Mouse (Mus musculus) erythroblast, embryonic 14.5 days (primary cell): ENCODE data around the gene Slc22a6.

ENCODE experiments used
- GATA1 ChIP-seq: IDR thresholded peaks from 2 replicates; pipeline ENCODE4 v1.6.1; 2012; ENCODE audit warnings: low read length, inconsistent platforms, mixed read lengths
- TAL1 ChIP-seq: IDR thresholded peaks from 3 replicates; pipeline ENCODE4 v1.6.1; 2012; ENCODE audit warnings: low read length, inconsistent platforms, mixed read lengths

DNA sequence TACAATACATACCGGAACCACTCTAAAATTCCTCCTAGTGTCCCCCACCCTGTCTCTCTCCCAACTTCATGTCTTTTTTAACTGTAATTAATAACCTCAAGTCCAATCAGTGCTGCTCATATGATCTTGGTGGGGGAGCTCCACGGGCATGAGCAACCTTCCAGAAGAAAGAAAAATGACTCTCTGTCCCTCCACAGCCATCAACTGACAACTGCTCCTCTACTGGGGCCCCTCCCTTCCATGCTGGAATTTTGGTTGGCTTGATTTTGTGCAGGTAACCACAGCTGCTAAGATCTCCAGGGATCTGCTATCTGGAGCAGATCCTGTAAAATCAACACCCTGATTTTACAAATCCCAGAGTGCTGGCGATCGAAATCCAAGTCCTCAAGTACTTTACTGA, 40.4 kb upstream of the Slc22a6 start:
- TF ChIP-seq TAL1: no peak
- no peak for TF ChIP-seq GATA1
